Mouse (Mus musculus) kidney, adult 18-20 months (tissue): ENCODE results near the gene Brca1.
"Not testable (repeated sequence)": the region's sequence is repeated elsewhere in the genome, so short reads cannot be mapped to it uniquely, and the experiment has no call there.

Source experiments
- DNase-seq: peaks from one replicate; pipeline ENCODE4 v3.0.0; 2021

The Brca1 gene

DNA sequence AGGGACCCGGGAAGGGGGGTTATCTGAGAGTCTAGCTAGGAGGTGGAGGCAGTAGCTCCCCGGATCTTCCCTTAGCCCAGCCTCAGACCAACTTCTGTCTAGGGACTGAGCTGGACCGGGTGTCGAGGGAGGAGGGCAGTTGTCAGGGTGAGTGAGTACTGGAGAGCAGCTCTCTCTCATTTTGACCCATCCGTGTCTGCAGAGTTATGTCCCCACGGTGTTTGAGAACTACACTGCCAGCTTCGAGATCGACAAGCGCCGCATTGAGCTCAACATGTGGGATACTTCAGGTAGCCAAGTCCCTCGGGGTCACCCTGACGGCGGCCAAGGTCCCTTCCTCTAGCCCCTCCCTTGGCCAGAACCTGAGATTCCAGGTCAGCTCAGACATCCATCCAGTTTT lies 83.0 kb downstream of the Brca1 start:
- peak; percentile 15 for DNase-seq

DNA sequence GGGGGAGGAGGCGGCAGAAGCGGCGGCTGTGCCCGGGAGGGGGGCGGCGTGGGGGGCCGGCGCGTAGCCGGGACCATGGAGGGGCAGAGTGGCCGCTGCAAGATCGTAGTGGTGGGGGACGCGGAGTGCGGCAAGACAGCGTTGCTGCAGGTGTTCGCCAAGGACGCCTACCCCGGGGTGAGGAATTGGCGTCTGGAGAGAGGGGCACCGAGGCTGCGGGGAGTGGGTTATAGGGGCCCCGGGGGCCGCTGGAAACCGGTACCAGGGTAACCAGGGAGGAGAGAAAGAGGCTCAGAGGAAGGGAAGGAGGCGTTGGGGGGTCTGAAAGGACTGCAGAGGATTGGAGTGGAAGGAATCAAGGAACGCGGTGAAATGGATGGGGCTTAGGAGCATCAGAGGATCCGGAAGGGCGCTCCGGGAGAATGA lies 83.5 kb downstream of the Brca1 start:
- no peak for DNase-seq

DNA sequence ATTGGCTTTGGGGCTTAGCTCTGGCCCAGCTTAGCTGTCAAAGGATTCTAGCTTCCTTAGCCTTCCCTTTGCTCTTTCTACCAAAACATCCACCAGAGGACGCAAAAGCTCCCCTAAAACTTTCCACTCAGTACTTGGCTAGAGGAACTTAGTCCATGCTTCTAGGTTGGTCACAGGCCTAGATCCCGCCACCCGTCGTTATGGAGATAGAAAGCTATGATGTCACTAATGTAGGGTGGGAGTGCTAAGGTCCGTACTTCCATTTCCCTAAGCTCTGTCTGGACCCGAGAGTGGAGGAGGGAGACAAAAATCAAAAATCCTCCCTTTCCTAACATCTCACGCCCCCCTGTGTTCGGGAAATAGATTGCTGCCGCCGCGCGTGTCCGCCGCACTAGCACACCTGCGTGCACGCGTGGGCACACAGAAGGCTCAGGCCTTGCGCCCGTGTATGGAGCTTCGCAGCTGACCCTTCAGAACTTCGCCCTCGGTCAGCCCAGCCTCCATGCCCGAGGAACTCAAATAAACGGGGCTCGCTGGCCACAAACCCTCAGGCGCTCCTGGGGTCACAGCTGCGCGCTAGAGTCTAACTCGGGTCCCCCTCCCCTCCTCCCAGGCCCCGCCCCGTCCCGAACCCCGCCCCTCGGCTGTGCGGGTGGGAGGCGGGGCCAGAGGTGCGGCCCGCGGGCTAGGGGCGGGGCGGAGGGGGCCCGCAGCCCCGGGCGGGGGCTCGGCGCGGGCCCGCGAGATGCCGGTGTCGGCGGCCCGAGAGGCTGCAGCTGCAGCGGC lies 84.1 kb downstream of the Brca1 start:
- peak; percentile 74 for DNase-seq

DNA sequence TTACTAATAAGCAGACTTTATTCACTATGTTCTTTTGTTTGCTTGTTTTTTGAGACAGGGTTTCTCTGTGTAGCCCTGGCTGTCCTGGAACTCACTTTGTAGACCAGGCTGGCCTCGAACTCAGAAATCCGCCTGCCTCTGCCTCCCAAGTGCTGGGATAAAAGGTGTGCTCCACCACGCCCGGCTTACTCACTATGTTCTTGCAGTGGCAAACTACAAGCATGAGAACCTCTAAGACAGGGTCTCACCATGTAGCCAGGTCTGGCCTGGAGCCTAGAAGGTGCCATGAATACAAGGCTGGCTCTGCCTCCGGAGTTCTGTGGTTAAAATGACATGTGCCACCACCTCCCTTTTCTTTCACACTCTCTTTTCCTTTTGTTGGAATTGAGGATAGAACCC lies 85.2 kb downstream of the Brca1 start:
- DNase-seq = not testable (repeated sequence)

DNA sequence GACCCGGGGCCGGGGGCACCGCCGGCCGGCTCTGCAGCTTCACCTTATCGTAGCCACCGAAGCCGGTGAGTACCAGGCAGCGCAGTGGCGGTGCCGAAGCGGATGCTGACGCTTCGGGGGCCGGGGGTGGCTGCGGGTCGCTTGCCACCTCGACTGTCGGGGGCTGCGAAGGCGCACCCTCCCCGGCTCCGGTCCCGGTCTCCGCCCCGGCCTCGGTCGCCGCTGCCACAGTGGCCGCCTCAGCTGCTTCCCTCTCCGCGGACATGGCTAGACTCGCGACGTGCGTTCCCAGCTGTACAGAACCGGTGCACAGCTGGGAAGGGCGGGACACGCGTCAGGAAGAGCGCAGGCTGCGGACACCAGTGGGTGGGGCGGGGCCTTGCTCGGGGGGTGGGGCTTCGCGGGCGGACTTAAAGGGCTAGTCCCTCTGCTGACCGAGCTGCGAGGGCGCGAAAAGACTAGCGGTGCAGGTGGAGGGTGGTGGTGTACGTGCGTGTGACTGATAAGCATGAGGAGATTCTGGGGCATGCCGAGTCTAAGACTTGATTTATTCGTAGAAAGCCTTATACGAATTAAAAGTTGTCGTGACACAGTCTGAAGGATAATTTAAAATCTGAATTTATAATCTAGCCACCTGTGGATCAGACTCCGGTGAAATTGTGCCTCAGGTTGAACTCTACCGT lies 85.7 kb downstream of the Brca1 start, which contains the start of gene Vat1:
TSS of gene Vat1 (minus strand) at position 362 of the 683 bp plus-strand sequence.
- DNase-seq = peak; percentile 72

DNA sequence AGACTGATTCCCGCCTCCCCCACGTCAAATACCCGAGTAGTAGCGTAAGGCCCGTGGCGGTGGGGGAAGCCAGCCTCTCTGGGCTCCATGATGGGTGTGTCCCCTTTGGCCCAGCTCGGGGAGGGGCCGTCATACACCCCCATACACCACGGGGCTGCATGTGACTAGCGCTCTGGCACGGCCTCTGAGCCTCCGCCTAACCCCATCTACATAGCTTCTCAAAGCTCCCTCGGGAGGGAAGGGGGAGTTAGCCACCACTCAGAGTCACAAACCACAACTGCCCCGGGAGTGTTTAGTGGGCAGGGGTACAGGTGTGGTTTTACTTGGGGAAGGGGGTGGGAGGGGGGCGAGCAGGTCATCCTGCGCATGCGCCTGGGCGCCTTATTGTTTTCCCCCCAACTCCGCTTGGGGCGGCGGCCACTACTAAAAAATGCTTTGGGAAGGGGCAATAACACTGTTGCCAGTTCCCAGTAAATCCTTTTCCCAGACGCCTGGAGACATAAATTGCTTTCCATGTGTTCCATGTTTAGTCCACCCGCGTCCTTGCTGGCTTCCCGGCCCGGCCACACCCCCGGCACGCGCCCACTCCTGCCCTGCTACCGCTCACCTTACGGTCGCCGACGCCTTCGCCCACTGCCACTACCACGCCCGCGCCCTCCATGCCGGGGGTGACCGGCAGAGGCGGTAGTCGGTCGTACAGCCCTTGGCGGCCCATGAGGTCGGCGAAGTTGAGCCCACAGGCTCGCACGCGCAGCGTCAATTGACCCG lies 86.5 kb downstream of the Brca1 start:
- DNase-seq = peak; percentile 60

DNA sequence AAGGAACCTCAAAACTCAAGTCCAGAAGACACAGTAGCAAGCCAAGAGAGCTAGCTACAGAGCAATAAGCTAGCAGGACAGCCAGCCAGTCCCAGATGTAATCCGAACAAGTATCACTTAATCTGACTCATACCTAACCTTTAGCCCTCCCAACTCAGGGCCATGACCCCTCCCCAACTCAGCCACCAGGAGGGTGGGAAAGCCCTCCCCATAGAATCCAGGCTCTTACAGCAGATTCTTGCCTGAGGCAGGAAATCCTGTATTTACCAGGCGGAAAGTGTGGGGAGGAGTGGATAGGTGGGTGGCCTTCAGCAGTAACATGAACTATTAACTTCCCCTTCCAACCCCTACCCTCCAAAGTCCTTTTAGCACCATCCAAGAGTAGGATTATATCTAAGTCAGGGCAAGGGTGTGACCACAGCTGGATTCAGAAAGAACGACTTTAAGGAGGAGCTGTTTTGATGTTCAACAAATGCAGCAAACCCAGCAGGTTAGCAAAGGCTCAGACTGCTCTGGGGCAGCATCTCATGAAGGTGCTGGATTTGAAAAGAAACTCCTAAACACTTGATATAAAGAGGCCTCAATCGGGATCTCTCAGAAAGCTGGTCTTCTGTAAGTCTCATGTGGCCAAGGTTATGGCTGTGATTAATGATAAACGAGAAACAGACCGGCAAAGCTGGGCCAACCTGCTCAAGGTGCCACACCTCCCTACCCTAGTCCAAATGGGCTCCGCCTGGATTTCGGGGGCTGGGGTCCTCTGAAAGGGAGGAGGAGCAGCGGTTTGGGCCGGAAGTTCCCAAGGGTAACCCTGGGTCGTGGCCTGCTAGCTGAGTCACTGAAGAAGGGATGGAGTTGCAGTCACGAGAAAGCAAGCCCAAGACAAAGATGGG lies 87.3 kb downstream of the Brca1 start, which contains the start of gene Rnd2:
TSS of gene Rnd2 (plus strand) at position 789 of the 890 bp plus-strand sequence.
- DNase-seq = no peak

DNA sequence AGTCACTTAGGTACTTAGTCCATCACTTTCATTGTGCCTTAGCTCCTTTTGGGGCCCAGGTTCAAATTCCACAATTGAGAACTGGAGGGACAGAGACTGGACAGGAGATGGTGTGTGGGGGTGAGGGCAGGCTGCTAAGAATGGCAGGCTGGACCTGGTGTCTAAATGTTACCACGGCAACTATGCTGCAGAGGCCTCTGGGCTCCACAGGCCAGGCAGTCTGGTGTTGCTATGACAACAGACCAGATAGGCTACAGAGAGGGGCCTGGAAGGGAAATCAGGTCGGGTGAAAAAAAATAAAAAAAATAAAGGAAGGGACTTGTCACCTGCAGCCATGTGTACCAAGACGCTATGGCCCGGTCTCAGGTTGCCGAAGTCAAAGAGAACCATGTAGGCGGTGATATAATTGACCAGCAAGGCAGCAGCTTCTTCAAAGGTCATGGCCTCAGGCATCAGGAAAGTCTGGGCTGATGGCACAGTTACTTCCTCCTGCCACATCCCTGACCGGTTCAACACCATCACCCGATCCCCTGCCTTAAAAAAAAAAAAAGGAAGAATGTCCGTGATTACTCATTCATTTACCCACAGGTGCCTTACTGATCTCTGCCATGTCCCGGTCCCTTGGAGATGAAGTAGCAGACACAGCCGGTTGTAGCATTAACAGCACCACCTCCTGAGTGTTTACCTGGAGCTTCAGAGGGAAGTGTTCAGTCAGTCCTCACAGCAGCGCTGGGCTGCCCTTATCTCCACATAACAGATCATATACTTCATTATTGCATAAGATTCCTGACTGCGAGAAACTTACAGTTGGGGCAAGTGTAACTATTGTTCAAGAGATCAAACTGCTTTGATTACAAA lies 88.9 kb downstream of the Brca1 start:
- no peak for DNase-seq

DNA sequence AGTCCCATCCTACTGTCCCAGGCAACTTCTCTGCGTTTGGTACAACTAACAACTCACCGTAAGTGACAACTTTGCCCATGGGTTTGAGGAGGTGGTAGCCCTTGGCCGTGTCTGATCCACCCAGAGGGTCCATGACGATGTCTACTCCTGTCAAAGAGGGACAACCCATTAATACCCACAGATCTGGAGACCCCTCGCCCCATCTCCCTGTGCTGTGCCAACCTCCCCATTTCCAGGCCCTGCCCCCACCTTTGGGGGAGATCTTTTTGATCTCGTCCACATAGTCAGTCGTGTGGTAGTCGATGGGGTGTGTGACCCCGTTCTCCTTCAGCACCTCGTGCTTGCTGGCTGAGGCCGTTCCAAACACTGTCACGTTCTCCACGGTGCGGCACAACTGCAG lies 89.6 kb downstream of the Brca1 start:
- DNase-seq = no peak

DNA sequence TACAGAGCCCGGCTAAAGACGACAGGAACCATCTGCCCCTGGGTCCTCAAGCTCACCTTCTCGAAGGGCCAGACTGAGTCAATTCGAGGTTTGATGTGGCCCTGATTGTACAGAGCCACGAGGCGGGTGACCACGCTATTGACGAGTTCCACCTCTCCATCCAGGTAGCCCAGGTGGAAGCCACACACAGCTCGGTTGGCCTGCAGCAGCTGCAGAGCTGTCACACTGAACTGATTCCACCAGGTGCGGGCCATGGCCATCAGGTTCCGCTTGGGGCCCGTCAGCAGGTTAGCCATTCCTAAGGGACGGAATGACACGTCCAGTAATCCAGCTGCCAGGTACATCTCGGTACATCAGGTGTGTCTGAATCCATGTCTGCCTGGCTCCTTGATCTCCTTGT lies 91.4 kb downstream of the Brca1 start:
- no peak for DNase-seq

DNA sequence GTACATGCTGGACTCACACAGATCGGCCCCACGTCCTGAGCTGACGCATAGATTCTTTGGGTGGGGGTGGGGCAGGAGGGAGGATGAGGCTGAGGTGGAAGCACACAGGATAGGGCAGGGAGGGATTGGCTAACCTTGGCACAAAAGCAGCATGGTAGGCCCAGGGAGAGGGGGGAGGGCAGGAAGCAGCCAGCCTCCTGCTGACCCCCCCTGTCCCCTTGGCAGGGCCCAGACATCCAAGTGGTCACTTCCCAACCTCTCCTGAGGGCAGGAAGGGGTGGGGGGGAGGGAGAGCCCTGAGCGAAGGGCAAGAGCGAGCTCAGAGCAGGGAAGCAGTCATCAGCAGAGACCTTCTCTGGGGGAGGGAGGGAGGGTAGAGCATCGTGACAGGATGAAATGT lies 92.0 kb downstream of the Brca1 start:
- DNase-seq = no peak

DNA sequence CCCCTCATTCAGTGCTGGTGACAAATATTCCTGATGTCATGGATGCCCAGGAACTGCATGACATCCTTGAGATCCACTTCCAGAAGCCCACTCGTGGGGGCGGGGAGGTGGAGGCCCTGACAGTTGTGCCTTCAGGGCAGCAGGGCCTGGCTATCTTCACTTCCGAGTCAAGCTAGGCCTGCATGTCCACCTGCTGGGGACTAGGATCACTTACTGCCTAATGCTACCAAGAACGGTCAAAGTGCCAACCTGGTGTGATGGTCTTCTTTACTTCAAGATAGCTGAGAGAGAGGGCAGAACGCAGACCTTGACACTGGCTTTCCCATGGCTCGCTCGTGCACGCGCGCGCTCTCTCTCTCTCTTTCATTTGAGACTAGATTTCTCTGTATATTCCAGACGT lies 93.5 kb downstream of the Brca1 start:
- no peak for DNase-seq

DNA sequence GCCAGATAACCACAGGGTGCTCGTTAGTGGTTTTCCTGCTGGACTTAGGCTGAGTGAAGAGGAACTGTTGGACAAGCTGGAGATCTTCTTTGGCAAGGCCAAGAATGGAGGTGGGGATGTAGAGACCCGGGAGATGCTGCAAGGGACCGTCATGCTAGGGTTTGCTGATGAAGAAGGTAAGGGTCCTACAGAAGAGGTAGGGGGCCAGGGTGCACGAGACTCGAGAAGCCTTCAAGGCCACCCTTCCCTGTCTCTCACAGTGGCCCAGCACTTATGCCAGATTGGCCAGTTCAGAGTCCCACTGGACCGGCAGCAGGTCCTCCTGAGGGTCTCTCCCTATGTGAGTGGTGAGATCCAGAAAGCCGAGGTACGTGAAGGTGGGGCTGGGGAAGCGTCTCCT lies 94.1 kb downstream of the Brca1 start:
- no peak for DNase-seq

DNA sequence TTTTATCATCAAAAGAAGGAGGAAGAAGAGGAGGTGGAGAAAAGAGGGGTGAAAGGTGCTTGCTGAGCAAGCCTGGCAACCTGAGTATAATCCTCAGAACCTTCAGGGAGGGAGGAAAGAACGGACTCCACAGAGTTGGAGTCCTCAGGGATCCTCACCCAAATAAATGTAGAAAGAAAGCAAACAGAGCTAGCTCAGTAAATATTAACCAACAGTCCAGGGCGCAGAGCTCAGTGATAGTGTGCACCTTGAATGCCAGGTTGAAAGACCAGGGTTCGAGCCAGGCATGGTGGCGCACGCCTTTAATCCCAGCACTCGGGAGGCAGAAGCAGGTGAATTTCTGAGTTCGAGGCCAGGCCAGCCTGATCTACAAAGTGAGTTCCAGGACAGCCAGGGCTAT lies 96.1 kb downstream of the Brca1 start:
- no peak for DNase-seq

DNA sequence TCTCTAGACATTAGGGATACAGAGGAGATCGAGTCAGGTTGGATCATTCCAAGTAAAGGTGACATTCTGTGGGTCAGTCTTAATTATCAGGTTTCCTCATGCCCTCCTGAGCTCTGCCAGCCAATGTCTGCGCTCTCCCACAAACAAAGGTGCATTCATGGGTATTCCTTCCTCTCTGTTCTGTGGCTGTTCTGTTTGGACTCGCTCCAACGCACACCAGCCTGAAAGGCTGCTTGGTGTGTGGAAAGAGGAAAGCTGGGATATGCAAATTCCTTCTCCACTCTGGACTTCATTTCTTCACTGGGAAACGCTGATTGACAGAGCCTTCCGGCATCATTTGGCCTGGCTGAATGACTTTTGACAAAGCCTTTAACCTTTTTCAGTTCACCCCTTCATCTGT lies 97.1 kb downstream of the Brca1 start:
- no peak for DNase-seq

DNA sequence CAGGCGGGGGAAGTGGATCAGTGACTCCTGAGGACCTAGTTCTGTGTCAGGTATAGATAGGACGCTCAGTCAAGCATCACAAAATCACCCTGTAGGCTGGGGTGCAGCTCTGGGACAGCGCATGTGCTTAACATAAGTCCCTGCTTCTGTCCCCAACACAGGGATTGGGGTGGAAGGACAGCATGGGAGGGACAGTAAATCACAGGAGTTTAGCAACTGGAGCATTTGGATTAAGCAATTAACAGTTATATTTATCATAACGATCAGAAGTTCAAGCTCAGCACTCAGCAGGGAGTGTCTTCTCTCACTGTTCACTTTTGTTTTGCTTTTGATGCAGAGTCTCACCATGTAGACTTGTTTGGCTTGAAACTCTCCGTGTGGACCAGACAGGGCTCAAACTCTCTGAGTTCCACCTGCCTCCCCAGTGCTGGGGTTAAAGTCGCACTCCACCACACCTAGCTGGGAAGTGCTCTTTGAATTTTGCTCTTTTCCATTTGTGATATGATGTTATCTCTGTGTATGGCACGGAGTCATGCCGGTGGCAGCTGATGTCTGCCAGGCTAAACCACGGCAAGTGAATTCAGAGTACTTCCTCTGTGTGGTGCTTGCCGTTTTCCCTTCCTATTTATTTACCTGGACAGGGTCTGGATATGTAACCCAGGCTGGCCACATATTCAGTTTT lies 99.5 kb downstream of the Brca1 start:
- no peak for DNase-seq

DNA sequence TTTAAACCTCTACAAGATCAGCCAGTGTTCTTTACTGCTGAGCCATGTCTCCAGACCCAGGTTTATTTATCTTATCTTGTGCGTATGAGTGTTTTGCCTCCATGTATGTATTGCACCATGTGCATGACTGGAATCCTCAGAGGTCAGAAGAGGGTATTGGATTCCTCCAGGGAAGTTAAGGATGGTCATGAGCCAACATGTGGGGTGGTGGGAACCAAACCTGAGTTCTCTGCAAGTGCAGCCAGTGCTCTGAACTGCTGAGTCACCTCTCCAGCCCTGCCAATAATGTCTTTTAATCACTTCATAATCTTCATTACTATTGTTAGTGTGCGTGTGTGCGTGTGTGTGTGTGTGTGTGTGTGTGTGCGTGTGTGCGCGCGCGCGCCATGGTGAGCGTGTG lies 100.2 kb downstream of the Brca1 start:
- no peak for DNase-seq

DNA sequence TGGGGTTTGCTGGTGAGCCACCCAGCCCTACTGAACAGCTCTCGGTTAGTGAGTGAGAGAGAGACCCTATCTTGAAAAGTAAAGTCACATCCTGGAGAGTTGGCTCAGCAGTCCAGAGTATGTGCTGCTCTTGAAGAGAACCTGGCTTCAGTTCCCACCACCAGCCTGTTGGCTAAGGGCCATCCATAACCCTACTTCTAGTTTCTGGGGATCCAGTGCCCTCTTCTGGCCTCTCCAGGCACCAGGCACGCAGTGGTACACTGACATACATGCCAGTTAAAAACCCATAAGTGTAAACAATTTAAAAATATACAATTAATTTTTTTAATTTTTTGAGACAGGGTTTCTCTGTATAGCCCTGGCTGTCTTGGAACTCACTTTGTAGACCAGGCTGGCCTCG lies 101.4 kb downstream of the Brca1 start:
- DNase-seq = no peak

DNA sequence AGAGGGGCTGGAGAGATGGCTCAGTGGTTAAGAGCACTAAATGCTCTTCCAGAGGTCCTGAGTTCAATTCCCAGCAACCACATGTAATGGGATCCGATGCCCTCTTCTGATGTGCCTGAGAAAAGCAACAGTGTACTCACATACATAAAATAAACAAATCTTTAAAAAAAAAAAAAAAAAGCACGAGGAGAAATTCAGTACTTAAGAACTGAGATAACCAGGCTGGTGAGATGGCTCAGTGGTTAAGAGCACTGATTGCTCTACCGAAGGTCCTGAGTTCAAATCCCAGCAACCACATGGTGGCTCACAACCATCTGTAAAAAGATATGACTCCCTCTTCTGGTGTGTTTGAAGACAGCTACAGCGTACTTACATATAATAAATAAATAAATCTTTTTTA lies 102.2 kb downstream of the Brca1 start:
- DNase-seq = not testable (repeated sequence)

DNA sequence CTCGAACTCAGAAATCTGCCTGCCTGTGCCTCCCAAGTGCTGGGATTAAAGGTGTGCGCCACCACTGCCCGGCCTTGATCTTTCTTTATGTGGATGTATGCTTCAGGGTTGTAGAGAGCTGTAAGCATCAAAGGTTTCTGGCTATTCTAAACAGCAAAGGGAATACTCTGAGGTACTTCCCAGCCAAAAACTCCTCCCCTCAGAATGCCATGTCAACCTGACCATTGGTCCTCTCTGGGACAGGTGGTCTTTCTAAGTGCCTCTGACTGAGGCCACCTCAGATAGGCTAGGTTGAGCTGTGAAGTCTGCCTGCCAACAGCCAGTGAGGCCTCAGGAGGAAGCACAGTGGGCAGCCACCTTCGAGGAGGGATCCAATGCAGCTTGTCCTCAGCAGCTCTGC lies 102.9 kb downstream of the Brca1 start:
- no peak for DNase-seq

DNA sequence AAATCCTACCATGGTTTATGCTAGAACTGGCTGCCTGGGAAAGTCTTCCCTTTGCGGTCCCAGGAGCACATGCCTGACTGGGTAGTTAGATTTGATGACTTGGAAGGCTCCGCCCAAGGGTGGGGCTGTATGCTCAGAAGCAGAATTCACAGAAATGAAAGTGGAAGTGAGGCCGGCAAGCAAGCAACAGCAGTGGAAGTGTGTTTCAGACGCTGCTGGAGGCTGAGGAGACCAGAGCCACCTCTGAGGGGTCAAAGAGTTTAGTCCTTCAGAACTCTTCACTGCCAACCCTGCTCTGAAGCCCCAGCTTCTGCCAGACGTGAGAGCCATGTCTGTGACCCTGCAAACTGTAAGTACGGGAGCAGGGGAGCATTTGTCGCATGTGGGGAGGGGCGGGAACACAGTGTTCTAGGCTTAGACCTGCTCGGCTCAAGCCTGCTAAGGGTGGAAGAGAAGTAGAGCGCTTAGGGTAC lies 103.4 kb downstream of the Brca1 start, which contains the start of gene Ifi35:
TSS of gene Ifi35 (plus strand) at position 134 of the 473 bp plus-strand sequence.
- DNase-seq = peak; percentile 85
